Mouse (Mus musculus) ovary, adult 2 months (tissue): ENCODE data around the gene Atxn10. TPM values are rescaled to one million over a fixed set of nuclear protein-coding genes. Genes with fewer than 3 reads are reported as not detected.

ENCODE experiments used
- polyA plus RNA-seq: library from polyadenylated mRNA; depleted of rRNA; stranded (reverse); fragments of >200 nt; gene quantifications from 2 replicates; pipeline ENCODE4 v1.2.3, GENCODE M21; 2012; rRNA removed

Gene Atxn10
- 189 and 216 TPM in 2 replicates for polyA plus RNA-seq

DNA sequence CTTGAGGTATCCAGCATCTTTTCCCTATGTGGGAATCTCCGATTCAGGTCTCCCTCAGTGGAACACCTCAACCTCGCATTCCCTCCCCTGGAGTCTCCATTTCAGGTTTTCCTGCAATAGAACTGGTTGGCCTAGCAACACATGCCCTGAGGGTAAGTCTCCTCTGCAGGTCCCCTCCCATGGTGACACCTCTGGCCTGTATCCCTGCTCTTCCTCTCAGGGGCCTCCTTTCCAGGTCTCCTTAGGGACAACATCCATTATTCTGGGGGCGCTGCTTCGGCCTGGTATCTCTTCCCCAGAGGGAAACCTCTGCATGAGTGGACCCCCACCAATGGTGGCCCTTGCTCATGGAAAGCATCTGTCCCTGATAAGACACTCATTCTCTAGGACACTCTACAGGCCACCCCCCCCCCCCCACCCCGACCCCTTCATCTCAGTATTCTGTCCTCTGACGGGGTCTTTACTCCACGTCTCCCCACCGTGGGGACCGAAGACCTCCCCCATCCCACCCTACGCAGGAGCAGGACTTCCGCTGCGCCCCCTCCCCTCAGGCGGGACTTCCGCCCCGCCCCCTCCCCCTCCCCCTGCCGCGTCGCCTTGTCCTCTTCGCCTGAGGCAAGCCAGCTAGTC lies at the start of gene Atxn10:
Gene Atxn10 (plus strand): TSS at position 575 of the 630 bp plus-strand sequence.

DNA sequence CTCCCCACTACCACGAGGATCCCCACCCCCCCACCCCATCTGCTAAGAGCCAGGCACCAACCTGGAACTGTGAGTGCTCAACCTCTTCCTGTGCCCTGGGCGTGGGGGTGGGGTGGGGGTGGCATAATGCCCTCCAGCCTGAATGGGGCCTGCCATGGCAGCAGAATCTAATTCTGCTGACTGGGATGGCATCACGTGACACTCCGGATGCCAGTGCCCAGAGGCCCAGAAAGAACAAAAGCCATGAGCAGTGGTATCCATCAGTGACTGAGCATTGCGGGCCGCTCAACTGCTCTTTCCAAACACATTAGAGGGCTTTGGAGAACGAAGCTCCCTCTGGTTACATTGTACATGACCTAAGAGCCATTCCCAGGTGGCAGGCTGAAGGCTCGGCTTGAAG lies 167.1 kb downstream of the Atxn10 start, which contains the start of gene 7530416G11Rik:
Gene 7530416G11Rik (minus strand): TSS at position 101 of the 400 bp plus-strand sequence.

Other genes with a start within 250 kb of the Atxn10 start
- gene Smc1b, start 204.3 kb upstream of the Atxn10 start, polyA plus RNA-seq: 0.06 and 0.33 TPM in 2 replicates
- gene Ribc2, start 204.2 kb upstream of the Atxn10 start, polyA plus RNA-seq: 0.40 and 0.46 TPM in 2 replicates
- 351 and 388 TPM in 2 replicates for gene Fbln1, start 130.3 kb upstream of the Atxn10 start, polyA plus RNA-seq
- gene 7530416G11Rik, start 167.0 kb downstream of the Atxn10 start, polyA plus RNA-seq: not detected in 2 replicates
- 23.6 and 29.2 TPM in 2 replicates for gene Wnt7b, start 246.2 kb downstream of the Atxn10 start, polyA plus RNA-seq